ENCODE assay signal across 17 mouse cellular contexts in the genomic region with DNA sequence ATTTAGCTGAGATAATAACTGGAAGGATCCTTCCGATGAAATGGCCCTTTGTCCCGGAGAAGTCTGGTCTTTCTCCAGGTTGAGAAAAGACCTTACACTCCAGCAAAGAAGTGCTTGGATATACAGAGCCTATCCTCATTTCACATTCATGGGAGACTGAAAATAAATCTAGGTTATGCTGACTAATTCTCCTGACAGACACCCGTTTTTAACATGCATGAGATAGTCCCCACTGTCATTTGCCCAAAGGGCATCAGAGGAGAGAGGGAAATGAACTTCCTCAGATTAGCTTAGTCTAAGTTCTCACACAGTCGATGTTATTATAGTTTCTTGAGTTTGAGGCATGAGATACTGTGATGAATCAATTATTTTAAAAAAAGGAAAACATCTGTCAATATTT.
"Had no signal": no experiment of that assay in that cellular context is flagged by ENCODE, and none has a peak within 500 bp of the region (broad histone marks: within the 10 kb centered on the region; RNA-seq: fewer than 3 reads in every experiment).

No protein-coding gene starts in this region.

- H3K4me2 ChIP-seq: limb, embryonic 12.5 days; liver, embryonic 13.5 days; lung, embryonic 15.5 days; stomach, embryonic 15.5 days had no signal

- ATAC-seq: liver, postnatal 0 days had no signal

- H3K4me1 ChIP-seq: limb, embryonic 12.5 days; liver, embryonic 13.5 days; lung, embryonic 15.5 days; stomach, embryonic 15.5 days had no signal

- H3K9ac ChIP-seq: limb, embryonic 12.5 days; liver, embryonic 13.5 days; liver, postnatal 0 days; lung, embryonic 15.5 days; stomach, embryonic 15.5 days had no signal

- H3K27me3 ChIP-seq: limb, embryonic 12.5 days; liver, embryonic 13.5 days; lung, embryonic 15.5 days; megakaryocyte, embryonic 14.5 days; stomach, embryonic 15.5 days had no signal

- H3K27ac ChIP-seq: layer of hippocampus, adult 2 months; limb, embryonic 12.5 days; liver, embryonic 13.5 days; lung, embryonic 15.5 days; macrophage; stomach, embryonic 15.5 days had no signal

- H3K4me3 ChIP-seq: layer of hippocampus, adult 2 months; limb, embryonic 12.5 days; liver, embryonic 13.5 days; lung, embryonic 15.5 days; megakaryocyte, embryonic 14.5 days; myocyte; stomach, embryonic 15.5 days had no signal

- H3K9me3 ChIP-seq: limb, embryonic 12.5 days; lung, embryonic 15.5 days; megakaryocyte, embryonic 14.5 days; stomach, embryonic 15.5 days had no signal

- H3K36me3 ChIP-seq: limb, embryonic 12.5 days; liver, embryonic 13.5 days; lung, embryonic 15.5 days; stomach, embryonic 15.5 days had no signal

- DNase-seq: kidney, adult 18-20 months; kidney, postnatal 10 days; kidney, postnatal 4 days; liver; liver, embryonic 13.5 days; liver, postnatal 0 days; lung, postnatal 14 days; right cerebral cortex, postnatal 14 days; thymus, adult 2 months; thymus, postnatal 25 days had no signal
